Mouse (Mus musculus): ENCODE measurements around the gene Hapln4. TPM values are rescaled to one million over a fixed set of nuclear protein-coding genes. Genes with fewer than 3 reads are reported as not detected.

Hapln4 gene
- not detected in 2 replicates for polyA plus RNA-seq (2015; fragmentation: Nextera tagmentation; extraction: Ambion mirVana)

GRCm38 (mm10) chr8:70083285-70083684 lies at the start of gene Hapln4:
Gene Hapln4 (plus strand): TSS chr8:70083457.

GRCm38 (mm10) chr8:70042583-70043455 lies 40.4 kb upstream of the Hapln4 start, which contains the start of the genes Mau2 and Sugp1:
Gene Mau2 (minus strand): TSS chr8:70042734.
Gene Sugp1 (plus strand): TSS chr8:70042813.

GRCm38 (mm10) chr8:70072441-70073069 lies 10.7 kb upstream of the Hapln4 start, which contains the start of gene Tm6sf2:
Gene Tm6sf2 (plus strand): TSS chr8:70072924.

GRCm38 (mm10) chr8:70120667-70121066 lies 37.4 kb downstream of the Hapln4 start, which contains the start of gene Ncan:
Gene Ncan (minus strand): TSS chr8:70120873.

GRCm38 (mm10) chr8:70131166-70131883 lies 48.1 kb downstream of the Hapln4 start, which contains the start of gene Nr2c2ap:
Gene Nr2c2ap (plus strand): TSS chr8:70131333.

GRCm38 (mm10) chr8:70139026-70139857 lies 56.0 kb downstream of the Hapln4 start, which contains the start of the genes Rfxank, Borcs8 and Mef2b:
Gene Rfxank (minus strand): TSS chr8:70139154.
Gene Borcs8 (plus strand): TSS chr8:70139499.
Gene Mef2b (plus strand): TSS chr8:70139711.

Small RNA genes lying within 50 kb of the gene (microRNA-seq; reads per million reads assigned to microRNA genes)
- gene Mir7066 = 0 reads per million in 2 experiments

Other genes with a start within 250 kb of the Hapln4 start
- gene Cilp2, start 195.8 kb upstream of the Hapln4 start, polyA plus RNA-seq (2015; fragmentation: Nextera tagmentation; extraction: Ambion mirVana) = 0.76 and 1.2 TPM in 2 replicates
- gene Tssk6, start 181.3 kb upstream of the Hapln4 start, polyA plus RNA-seq (2015; fragmentation: Nextera tagmentation; extraction: Ambion mirVana) = 1.3 and 1.7 TPM in 2 replicates
- gene Ndufa13, start 180.9 kb upstream of the Hapln4 start, polyA plus RNA-seq (2015; fragmentation: Nextera tagmentation; extraction: Ambion mirVana) = 313 and 340 TPM in 2 replicates
- 12.2 and 13.0 TPM in 2 replicates for gene Yjefn3, start 180.7 kb upstream of the Hapln4 start, polyA plus RNA-seq (2015; fragmentation: Nextera tagmentation; extraction: Ambion mirVana)
- 20.4 and 23.2 TPM in 2 replicates for gene Gatad2a, start 87.1 kb upstream of the Hapln4 start, polyA plus RNA-seq (2015; fragmentation: Nextera tagmentation; extraction: Ambion mirVana)
- gene Mau2, start 40.7 kb upstream of the Hapln4 start, polyA plus RNA-seq (2015; fragmentation: Nextera tagmentation; extraction: Ambion mirVana) = 23.2 and 26.4 TPM in 2 replicates
- 21.5 and 24.3 TPM in 2 replicates for gene Sugp1, start 40.6 kb upstream of the Hapln4 start, polyA plus RNA-seq (2015; fragmentation: Nextera tagmentation; extraction: Ambion mirVana)
- gene Tm6sf2, start 10.5 kb upstream of the Hapln4 start, polyA plus RNA-seq (2015; fragmentation: Nextera tagmentation; extraction: Ambion mirVana) = 0.19 TPM in 1 of 2 replicates, not detected in the other
- gene Ncan, start 37.4 kb downstream of the Hapln4 start, polyA plus RNA-seq (2015; fragmentation: Nextera tagmentation; extraction: Ambion mirVana) = 0.01 TPM in 2 replicates
- 9.9 and 13.2 TPM in 2 replicates for gene Nr2c2ap, start 47.9 kb downstream of the Hapln4 start, polyA plus RNA-seq (2015; fragmentation: Nextera tagmentation; extraction: Ambion mirVana)
- 10.4 and 10.5 TPM in 2 replicates for gene Rfxank, start 55.7 kb downstream of the Hapln4 start, polyA plus RNA-seq (2015; fragmentation: Nextera tagmentation; extraction: Ambion mirVana)
- gene Borcs8, start 56.0 kb downstream of the Hapln4 start, polyA plus RNA-seq (2015; fragmentation: Nextera tagmentation; extraction: Ambion mirVana) = 23.9 and 24.5 TPM in 2 replicates
- gene Mef2b, start 56.3 kb downstream of the Hapln4 start, polyA plus RNA-seq (2015; fragmentation: Nextera tagmentation; extraction: Ambion mirVana) = 0.35 and 0.50 TPM in 2 replicates
- gene Tmem161a, start 88.9 kb downstream of the Hapln4 start, polyA plus RNA-seq (2015; fragmentation: Nextera tagmentation; extraction: Ambion mirVana) = 57.1 and 62.8 TPM in 2 replicates
- 11.5 and 12.0 TPM in 2 replicates for gene Slc25a42, start 128.8 kb downstream of the Hapln4 start, polyA plus RNA-seq (2015; fragmentation: Nextera tagmentation; extraction: Ambion mirVana)
- gene Sugp2, start 150.8 kb downstream of the Hapln4 start, polyA plus RNA-seq (2015; fragmentation: Nextera tagmentation; extraction: Ambion mirVana) = 16.0 and 16.7 TPM in 2 replicates
- gene Armc6, start 151.0 kb downstream of the Hapln4 start, polyA plus RNA-seq (2015; fragmentation: Nextera tagmentation; extraction: Ambion mirVana) = 18.4 and 19.5 TPM in 2 replicates
- gene Homer3, start 199.4 kb downstream of the Hapln4 start, polyA plus RNA-seq (2015; fragmentation: Nextera tagmentation; extraction: Ambion mirVana) = 10.6 and 15.7 TPM in 2 replicates
- gene Ddx49, start 219.0 kb downstream of the Hapln4 start, polyA plus RNA-seq (2015; fragmentation: Nextera tagmentation; extraction: Ambion mirVana) = 22.4 and 27.8 TPM in 2 replicates
- gene Cope, start 219.1 kb downstream of the Hapln4 start, polyA plus RNA-seq (2015; fragmentation: Nextera tagmentation; extraction: Ambion mirVana) = 216 and 248 TPM in 2 replicates
- gene Cers1, start 232.3 kb downstream of the Hapln4 start, polyA plus RNA-seq (2015; fragmentation: Nextera tagmentation; extraction: Ambion mirVana) = 18.4 and 21.9 TPM in 2 replicates
- 4.1 and 4.4 TPM in 2 replicates for gene Gdf1, start 246.4 kb downstream of the Hapln4 start, polyA plus RNA-seq (2015; fragmentation: Nextera tagmentation; extraction: Ambion mirVana)